Mouse (Mus musculus): ENCODE measurements around the gene Smim7.

GRCm38 (mm10) chr8:72588865-72589264, 18.0 kb upstream of the Smim7 start:
- TF ChIP-seq NANOG (IDR thresholded peaks at IDR 0.05; ENCODE audit: borderline replicate concordance, low read length) = no peak
- no peak for TF ChIP-seq CTCF (conservative IDR thresholded peaks at IDR 0.05; ENCODE audit: low read length)
- TF ChIP-seq POU5F1 (IDR thresholded peaks at IDR 0.05; ENCODE audit: borderline replicate concordance, low read length) = no peak

Data from E14TG2a.4 (cell line).